ENCODE assay signal across 7 mouse cellular contexts in genomic region chr17:56269153-56269630, GRCm38 (mm10). TPM values are rescaled to one million over a fixed set of nuclear protein-coding genes. Genes with fewer than 3 reads are reported as not detected.
DNase-seq lines count a peak whose midpoint lies in the region; ATAC-seq lines count a peak whose summit lies in the region.

No protein-coding gene starts in this region.

- WGBS in forebrain, embryonic 12.5 days: 25% methylated on average over 12 of the region's 12 CpGs
- WGBS in hindbrain, embryonic 15.5 days: 24% methylated on average over 12 of the region's 12 CpGs

- H3K36me3 ChIP-seq in forebrain, embryonic 12.5 days (replicated peaks): peaks cover 9% of the 10 kb centered on the region; the same call in 1 of the 2 replicates
- no peaks in the 10 kb centered on the region for H3K36me3 ChIP-seq in hindbrain, embryonic 15.5 days

- peak overlapping the region; percentile 69 for H3K27ac ChIP-seq in forebrain, embryonic 12.5 days
- peak overlapping the region; percentile 76 for H3K27ac ChIP-seq in hindbrain, embryonic 15.5 days (replicated peaks)

- H3K9ac ChIP-seq in forebrain, embryonic 12.5 days: peak overlapping the region; percentile 56
- peak overlapping the region; percentile 38 for H3K9ac ChIP-seq in hindbrain, embryonic 15.5 days

- DNase-seq in MEL-GATA-1-ER (ENCODE audit: extremely low read depth, low read depth): peak; percentile 85
- DNase-seq in c-Kit-positive CD71-positive TER-119-negative erythroid progenitor cells, embryonic 14.5 days (ENCODE audit: low read depth): peak; percentile 80
- peak; percentile 45 to 67 for DNase-seq in left cerebral cortex, adult 18-20 months (ENCODE audit: low spot score in 2 of 2)
- peak; percentile 67 to 75 for DNase-seq in lung, postnatal 4 days
- DNase-seq in right cerebral cortex, postnatal 25 days: peak; percentile 40

- peaks cover 9% of the 10 kb centered on the region for H3K4me1 ChIP-seq in forebrain, embryonic 12.5 days
- peaks cover 12% of the 10 kb centered on the region for H3K4me1 ChIP-seq in hindbrain, embryonic 15.5 days (replicated peaks)

- ATAC-seq in forebrain, embryonic 12.5 days (ENCODE audit: low FRiP score): peak; percentile 89
- peak; percentile 89 for ATAC-seq in hindbrain, embryonic 15.5 days (ENCODE audit: low FRiP score, low read depth)

- peak overlapping the region; percentile 36 for H3K4me3 ChIP-seq in forebrain, embryonic 12.5 days (replicated peaks)
- H3K4me3 ChIP-seq in hindbrain, embryonic 15.5 days: peak overlapping the region; percentile 38

- H3K4me2 ChIP-seq in forebrain, embryonic 12.5 days: peak overlapping the region; percentile 68
- H3K4me2 ChIP-seq in hindbrain, embryonic 15.5 days: peak overlapping the region; percentile 63

- no peaks in the 10 kb centered on the region for H3K9me3 ChIP-seq in forebrain, embryonic 12.5 days
- no peaks in the 10 kb centered on the region for H3K9me3 ChIP-seq in hindbrain, embryonic 15.5 days

- H3K27me3 ChIP-seq in forebrain, embryonic 12.5 days: no peaks in the 10 kb centered on the region
- no peaks in the 10 kb centered on the region for H3K27me3 ChIP-seq in hindbrain, embryonic 15.5 days

RNA-seq across cellular contexts. Expression of gene Ticam1, which starts 7.4 kb away (rescaled TPM):
- 1.5 and 1.7 TPM in 2 replicates for polyA plus RNA-seq in forebrain, embryonic 12.5 days (2016; fragmentation: Nextera tagmentation; extraction: Ambion mirVana)
- 1.3 and 1.8 TPM in 2 replicates for polyA plus RNA-seq in hindbrain, embryonic 15.5 days (2015; fragmentation: Nextera tagmentation; extraction: Ambion mirVana)
- total RNA-seq in left cerebral cortex, adult 18-20 months (2021): 1 to 10 TPM; 5.2 to 7.6 TPM

RNA-seq across cellular contexts. Expression of gene Fem1a, which starts 12.6 kb away (rescaled TPM):
- polyA plus RNA-seq in forebrain, embryonic 12.5 days (2016; fragmentation: Nextera tagmentation; extraction: Ambion mirVana): 18.2 and 20.3 TPM in 2 replicates
- polyA plus RNA-seq in hindbrain, embryonic 15.5 days (2015; fragmentation: Nextera tagmentation; extraction: Ambion mirVana): 18.2 and 18.8 TPM in 2 replicates
- total RNA-seq in left cerebral cortex, adult 18-20 months (2021): 10 to 100 TPM; 29.9 to 31.9 TPM

RNA-seq across cellular contexts. Expression of gene Plin3, which starts 23.5 kb away (rescaled TPM):
- polyA plus RNA-seq in forebrain, embryonic 12.5 days (2016; fragmentation: Nextera tagmentation; extraction: Ambion mirVana): 28.6 and 28.8 TPM in 2 replicates
- 16.6 and 17.5 TPM in 2 replicates for polyA plus RNA-seq in hindbrain, embryonic 15.5 days (2015; fragmentation: Nextera tagmentation; extraction: Ambion mirVana)
- 10 to 100 TPM; 11.9 to 15.1 TPM for total RNA-seq in left cerebral cortex, adult 18-20 months (2021)

RNA-seq across cellular contexts. Expression of gene Arrdc5, which starts 30.9 kb away (rescaled TPM):
- polyA plus RNA-seq in forebrain, embryonic 12.5 days (2016; fragmentation: Nextera tagmentation; extraction: Ambion mirVana): not detected in 2 replicates
- not detected in 2 replicates for polyA plus RNA-seq in hindbrain, embryonic 15.5 days (2015; fragmentation: Nextera tagmentation; extraction: Ambion mirVana)
- not detected for total RNA-seq in left cerebral cortex, adult 18-20 months (2021)

RNA-seq across cellular contexts. Expression of gene Uhrf1, which starts 33.9 kb away (rescaled TPM):
- polyA plus RNA-seq in forebrain, embryonic 12.5 days (2016; fragmentation: Nextera tagmentation; extraction: Ambion mirVana): 187 and 198 TPM in 2 replicates
- 29.7 and 31.9 TPM in 2 replicates for polyA plus RNA-seq in hindbrain, embryonic 15.5 days (2015; fragmentation: Nextera tagmentation; extraction: Ambion mirVana)
- total RNA-seq in left cerebral cortex, adult 18-20 months (2021): 1 to 10 TPM in 1 of 2 experiments, under 1 TPM in 1; 0.35 to 1.1 TPM

Comparison
In these comparisons a context has a peak if more than half of its experiments do, and no peak if none do; other contexts are left out.
1. Peak in every context shown above with its lines: DNase-seq, ATAC-seq, H3K4me3 ChIP-seq and H3K27ac ChIP-seq.